In the genomic region with DNA sequence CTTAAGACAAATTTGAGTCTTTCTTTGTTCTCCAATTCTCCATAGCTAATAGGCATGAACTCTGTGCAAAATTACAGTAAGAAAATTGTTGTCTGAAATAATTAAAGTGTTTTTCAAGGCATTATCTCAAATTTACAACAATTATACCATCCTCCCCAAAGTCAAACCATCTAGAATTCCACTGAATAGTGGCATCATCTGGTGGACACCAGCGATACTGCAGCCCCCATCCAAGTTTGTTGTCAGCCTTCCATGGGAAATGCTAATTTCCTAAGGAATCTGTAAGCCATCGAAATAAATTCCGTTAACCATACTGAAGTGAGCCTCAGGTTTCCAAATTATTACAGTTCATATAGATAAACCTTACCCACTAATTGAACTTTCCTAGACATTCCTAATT, we compare ENCODE assay signal across 8 mouse cellular contexts.
DNase-seq lines count a peak whose midpoint lies in the region; ATAC-seq and TF ChIP-seq lines count a peak whose summit lies in the region.
"Had no signal": no experiment of that assay in that cellular context is flagged by ENCODE, and none has a peak within 500 bp of the region (broad histone marks: within the 10 kb centered on the region; RNA-seq: fewer than 3 reads in every experiment).

No protein-coding gene starts in this region.

- dilution Hi-C loops in CH12.LX (cut with MboI; ENCODE audit: extremely low pct_ligation_motif_present, extremely low pct_unique_long_range_greater_than_20kb, low sequenced_read_pairs) = no loop called here

- TF ChIP-seq EP300 in CH12.LX (IDR thresholded peaks at IDR 0.05; ENCODE audit: low read length) (no peak), ES-Bruce4 (IDR thresholded peaks at IDR 0.05; ENCODE audit: insufficient read depth, low read depth, low read length) (no peak)

- H3K79me2 ChIP-seq in CH12.LX (replicated peaks; ENCODE audit: control insufficient read depth, extremely low read depth, insufficient read depth, poor library complexity, severe bottlenecking) = no peaks in the 10 kb centered on the region

- ATAC-seq in intestine, postnatal 0 days = no peak
- ATAC-seq in intestine, embryonic 16.5 days = no peak
- ATAC-seq: intestine, embryonic 15.5 days had no signal

- no peak overlapping the region for H3K4me2 ChIP-seq in intestine, postnatal 0 days (replicated peaks; ENCODE audit: low read depth)
- no peak overlapping the region for H3K4me2 ChIP-seq in intestine, embryonic 16.5 days (ENCODE audit: low read depth, low read length)
- no peak overlapping the region for H3K4me2 ChIP-seq in CH12.LX (ENCODE audit: insufficient read depth, low read depth, poor library complexity, severe bottlenecking)
- H3K4me2 ChIP-seq: intestine, embryonic 15.5 days had no signal

- in situ Hi-C loops in CH12.LX (cut with MboI; ENCODE audit: low pct_ligation_motif_present, low pct_unique_long_range_greater_than_20kb, low sequenced_read_pairs) = loop anchor here (10.0 to 25.0 kb wide), 2 partner anchors 205 to 417 kb away; no protein-coding TSS in a partner anchor

- H3K4me1 ChIP-seq in intestine, postnatal 0 days (replicated peaks; ENCODE audit: control insufficient read depth, insufficient read depth, low read length) = no peaks in the 10 kb centered on the region
- H3K4me1 ChIP-seq in intestine, embryonic 16.5 days (ENCODE audit: control insufficient read depth, insufficient read depth, low read length) = no peaks in the 10 kb centered on the region
- H3K4me1 ChIP-seq in CH12.LX (ENCODE audit: control insufficient read depth in 1 of 2, insufficient read depth in 2 of 2) = peaks cover 6 to 21% of the 10 kb centered on the region in 2 experiments
- no peaks in the 10 kb centered on the region for H3K4me1 ChIP-seq in ES-Bruce4 (ENCODE audit: control insufficient read depth, insufficient read depth, low read length)
- H3K4me1 ChIP-seq: intestine, embryonic 15.5 days had no signal

- H3K4me3 ChIP-seq in intestine, postnatal 0 days (ENCODE audit: low read depth, low read length) = no peak overlapping the region
- H3K4me3 ChIP-seq in intestine, embryonic 16.5 days (ENCODE audit: low read length) = no peak overlapping the region
- no peak overlapping the region for H3K4me3 ChIP-seq in CH12.LX (replicated peaks in 1 of 3; ENCODE audit: low read depth in 2 of 3, low read length in 2 of 3, poor library complexity in 1 of 3)
- no peak overlapping the region for H3K4me3 ChIP-seq in ES-Bruce4 (ENCODE audit: low read depth, low read length)
- H3K4me3 ChIP-seq: intestine, embryonic 15.5 days had no signal

- H3K36me3 ChIP-seq in intestine, postnatal 0 days (ENCODE audit: control insufficient read depth, insufficient read depth) = no peaks in the 10 kb centered on the region
- no peaks in the 10 kb centered on the region for H3K36me3 ChIP-seq in intestine, embryonic 16.5 days (ENCODE audit: control insufficient read depth, insufficient read depth, low read length)
- H3K36me3 ChIP-seq in CH12.LX (replicated peaks in 1 of 2; ENCODE audit: control insufficient read depth in 1 of 2, insufficient read depth in 1 of 2, low read length in 1 of 2) (no peaks in the 10 kb centered on the region), ES-Bruce4 (ENCODE audit: control insufficient read depth, insufficient read depth, low read length, poor library complexity, severe bottlenecking) (no peaks in the 10 kb centered on the region)
- H3K36me3 ChIP-seq: intestine, embryonic 15.5 days had no signal

- H3K27ac ChIP-seq in intestine, postnatal 0 days (ENCODE audit: low read depth, low read length) = no peak overlapping the region
- H3K27ac ChIP-seq in intestine, embryonic 16.5 days (ENCODE audit: low read length) = no peak overlapping the region
- no peak overlapping the region for H3K27ac ChIP-seq in CH12.LX (ENCODE audit: insufficient read depth, low read depth)
- no peak overlapping the region for H3K27ac ChIP-seq in ES-Bruce4 (ENCODE audit: insufficient read depth, low read length)
- H3K27ac ChIP-seq: intestine, embryonic 15.5 days had no signal

- no peaks in the 10 kb centered on the region for H3K9me3 ChIP-seq in intestine, postnatal 0 days (ENCODE audit: control insufficient read depth)
- H3K9me3 ChIP-seq in intestine, embryonic 16.5 days (ENCODE audit: control insufficient read depth, low read length) = no peaks in the 10 kb centered on the region
- H3K9me3 ChIP-seq in CH12.LX (replicated peaks; ENCODE audit: low read length) (no peaks in the 10 kb centered on the region), ES-Bruce4 (replicated peaks; ENCODE audit: control insufficient read depth, insufficient read depth, low read length, poor library complexity, severe bottlenecking) (no peaks in the 10 kb centered on the region)
- H3K9me3 ChIP-seq: intestine, embryonic 15.5 days had no signal

- peak; percentile 82 for TF ChIP-seq CTCF in intestine, postnatal 0 days (IDR thresholded peaks at IDR 0.05; ENCODE audit: low read depth)
- TF ChIP-seq CTCF in CH12.LX (conservative IDR thresholded peaks at IDR 0.05 in 1 of 2, IDR thresholded peaks at IDR 0.05 in 1 of 2; ENCODE audit: low read depth in 2 of 2, low read length in 2 of 2) (peak; percentile 70 to 94), ES-Bruce4 (IDR thresholded peaks at IDR 0.05; ENCODE audit: low read depth, low read length) (peak; percentile 1)

- peak; percentile 70 for TF ChIP-seq RAD21 in CH12.LX (IDR thresholded peaks at IDR 0.05; ENCODE audit: low read depth, low read length)

- no peak for DNase-seq in CH12.LX (ENCODE audit: extremely low read depth)
- peak; percentile 52 to 67 for DNase-seq in left cerebral cortex, postnatal 14 days (ENCODE audit: low spot score in 2 of 2)
- no peak for DNase-seq in yolk sac, embryonic 10.5 days (ENCODE audit: low spot score)
- no peak for DNase-seq in Muller cell, postnatal 12 days (ENCODE audit: inconsistent ontology term)

- WGBS in intestine, postnatal 0 days = 50% methylated on average over 3 of the region's 3 CpGs
- WGBS in intestine, embryonic 16.5 days = 42% methylated on average over 3 of the region's 3 CpGs

- no peak for TF ChIP-seq POLR2A in CH12.LX (IDR thresholded peaks at IDR 0.05; ENCODE audit: low read depth, low read length)
- no peak for TF ChIP-seq POLR2A in ES-Bruce4 (IDR thresholded peaks at IDR 0.05; ENCODE audit: insufficient read depth, low read length)

- intact Hi-C loops in left cerebral cortex, postnatal 14 days (cut with DNase I) = loop anchor here (1.0 to 5.0 kb wide), 3 partner anchors 110 to 419 kb away; a partner anchor contains a TSS

- H3K27me3 ChIP-seq in intestine, postnatal 0 days (replicated peaks; ENCODE audit: control insufficient read depth, insufficient read depth, low read length) = no peaks in the 10 kb centered on the region
- no peaks in the 10 kb centered on the region for H3K27me3 ChIP-seq in intestine, embryonic 16.5 days (replicated peaks; ENCODE audit: control insufficient read depth, insufficient read depth, low read length)
- no peaks in the 10 kb centered on the region for H3K27me3 ChIP-seq in CH12.LX (replicated peaks)
- H3K27me3 ChIP-seq in ES-Bruce4 (ENCODE audit: control insufficient read depth, insufficient read depth, low read length, poor library complexity, severe bottlenecking) = no peaks in the 10 kb centered on the region
- H3K27me3 ChIP-seq: intestine, embryonic 15.5 days had no signal

- H3K9ac ChIP-seq in intestine, postnatal 0 days (ENCODE audit: low read depth, low read length) = no peak overlapping the region
- H3K9ac ChIP-seq in intestine, embryonic 16.5 days (ENCODE audit: low read depth, low read length) = no peak overlapping the region
- H3K9ac ChIP-seq in CH12.LX (ENCODE audit: insufficient read depth, low read depth) (no peak overlapping the region), ES-Bruce4 (ENCODE audit: low read depth, poor library complexity, severe bottlenecking) (no peak overlapping the region)
- H3K9ac ChIP-seq: intestine, embryonic 15.5 days had no signal

TF ChIP-seq in CH12.LX, 34 proteins besides CTCF, POLR2A, EP300 and RAD21:
- TF ChIP-seq KAT2A (IDR thresholded peaks at IDR 0.05; ENCODE audit: insufficient replicate concordance, low read length) = no peak
- peak; percentile 40; the same call in 1 of the 2 replicates for TF ChIP-seq ZC3H11A (IDR thresholded peaks at IDR 0.05; ENCODE audit: low read depth, low read length)
- TF ChIP-seq USF1 (IDR thresholded peaks at IDR 0.05; ENCODE audit: low read depth, low read length) = no peak
- no peak for TF ChIP-seq USF2 (conservative IDR thresholded peaks at IDR 0.05; ENCODE audit: low read depth, low read length)
- no peak for TF ChIP-seq TBP (conservative IDR thresholded peaks at IDR 0.05; ENCODE audit: low read depth, low read length)
- no peak for TF ChIP-seq GABPA (IDR thresholded peaks at IDR 0.05; ENCODE audit: insufficient replicate concordance, low read depth, low read length)
- TF ChIP-seq ELF1 (IDR thresholded peaks at IDR 0.05; ENCODE audit: low read depth, low read length) = no peak
- peak; percentile 75 for TF ChIP-seq SMC3 (IDR thresholded peaks at IDR 0.05; ENCODE audit: low read depth, low read length)
TF ChIP-seq in CH12.LX: peak in this region for 2.

Comparison
In these comparisons a context has a peak if more than half of its experiments do, and no peak if none do; other contexts are left out.
1. CTCF ChIP-seq: peak in every context shown above with its lines; median percentile 82 in intestine, postnatal 0 days; 82 in CH12.LX; 1 in ES-Bruce4.
2. DNase-seq: peak in left cerebral cortex, postnatal 14 days (2 of 2); none in CH12.LX (single experiment), yolk sac, embryonic 10.5 days (single experiment) and Muller cell, postnatal 12 days (single experiment).